Mouse (Mus musculus) neural tube, embryonic 13.5 days (tissue): ENCODE results near the gene Prkch. TPM values are rescaled to one million over a fixed set of nuclear protein-coding genes. Genes with fewer than 3 reads are reported as not detected.

ENCODE experiments used
- ATAC-seq: fragments of 200-750 bp; cut with Nextera tagmentation; 2 replicates; pipeline ENCODE4 v1.8.0; 2017; ENCODE audit warnings: low read depth, mild to moderate bottlenecking, moderate TSS enrichment, moderate library complexity
- H3K27ac ChIP-seq: fragments of 300-500 bp; sonication (generic); replicated peaks from 2 replicates; pipeline ENCODE4 v1.5.1; 2015; ENCODE audit warnings: moderate library complexity, mild to moderate bottlenecking, inconsistent platforms
- H3K27me3 ChIP-seq: fragments of 300-500 bp; sonication (generic); 2 replicates; pipeline ENCODE4 v1.6.1; 2015; ENCODE audit warnings: mild to moderate bottlenecking, inconsistent platforms
- H3K36me3 ChIP-seq: fragments of 300-500 bp; sonication (generic); 2 replicates; pipeline ENCODE4 v1.6.1; 2015; ENCODE audit warnings: mild to moderate bottlenecking, inconsistent platforms
- H3K4me1 ChIP-seq: fragments of 300-500 bp; sonication (generic); replicated peaks from 2 replicates; pipeline ENCODE4 v1.6.1; 2015; ENCODE audit warnings: inconsistent platforms
- H3K4me2 ChIP-seq: fragments of 300-500 bp; sonication (generic); 2 replicates; pipeline ENCODE4 v1.6.1; 2015; ENCODE audit warnings: inconsistent platforms, mild to moderate bottlenecking, moderate library complexity
- H3K4me3 ChIP-seq: fragments of 300-500 bp; sonication (generic); 2 replicates; pipeline ENCODE4 v1.5.1; 2015; ENCODE audit warnings: mild to moderate bottlenecking, inconsistent platforms
- H3K9ac ChIP-seq: fragments of 300-500 bp; sonication (generic); 2 replicates; pipeline ENCODE4 v1.6.1; 2015; ENCODE audit warnings: moderate library complexity, mild to moderate bottlenecking, inconsistent platforms
- H3K9me3 ChIP-seq: fragments of 300-500 bp; sonication (generic); 2 replicates; pipeline ENCODE4 v1.6.1; 2016; ENCODE audit warnings: inconsistent platforms
- WGBS: fragments of 180-500 bp; shearing (Covaris S2); methylation state at CpG from one replicate; pipeline ENCODE4 v1.1.7; 2015; 5-methylcytosine and 5-hydroxymethylcytosine counted together
- polyA plus RNA-seq: library from polyadenylated mRNA; unstranded; fragments of >200 nt; fragmentation: Nextera tagmentation; extraction: Ambion mirVana; gene quantifications from 2 replicates; pipeline ENCODE4 v1.2.1, GENCODE M21; 2015

Prkch gene
- polyA plus RNA-seq, 1 experiment from 2014 or later, result 9.6 TPM

DNA sequence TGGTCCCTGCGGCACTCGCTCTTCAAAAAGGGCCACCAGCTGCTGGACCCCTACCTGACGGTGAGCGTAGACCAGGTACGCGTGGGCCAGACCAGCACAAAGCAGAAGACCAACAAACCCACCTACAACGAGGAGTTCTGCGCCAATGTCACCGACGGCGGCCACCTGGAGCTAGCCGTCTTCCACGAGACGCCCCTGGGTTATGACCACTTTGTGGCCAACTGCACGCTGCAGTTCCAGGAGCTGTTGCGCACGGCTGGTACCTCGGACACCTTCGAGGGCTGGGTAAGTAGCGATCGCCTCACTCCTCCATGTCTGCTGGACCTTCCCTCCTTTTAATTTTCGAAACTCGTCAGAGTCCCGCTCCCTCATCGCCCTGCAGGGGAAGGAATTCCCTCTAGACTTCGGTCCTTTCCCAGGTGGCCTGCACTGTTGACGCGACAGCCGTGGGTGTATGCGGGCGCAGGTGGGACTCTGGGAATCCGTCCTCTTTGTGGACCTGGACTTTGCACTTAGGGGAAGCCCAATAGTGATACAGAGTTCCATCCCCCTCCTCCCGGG is 725 bp downstream of the Prkch start:
- peaks cover 21% of the 10 kb centered on the region for H3K4me1 ChIP-seq
- H3K27me3 ChIP-seq, result peaks cover 62% of the 10 kb centered on the region
- WGBS, result under 1% methylated on average over 33 of the region's 33 CpGs
- ATAC-seq, result peak; percentile 32
- no peaks in the 10 kb centered on the region for H3K36me3 ChIP-seq
- peak overlapping the region; percentile 80 for H3K4me2 ChIP-seq
- H3K27ac ChIP-seq, result peak overlapping the region; percentile 75
- peak overlapping the region; percentile 71 for H3K4me3 ChIP-seq
- no peaks in the 10 kb centered on the region for H3K9me3 ChIP-seq
- peak overlapping the region; percentile 83 for H3K9ac ChIP-seq

DNA sequence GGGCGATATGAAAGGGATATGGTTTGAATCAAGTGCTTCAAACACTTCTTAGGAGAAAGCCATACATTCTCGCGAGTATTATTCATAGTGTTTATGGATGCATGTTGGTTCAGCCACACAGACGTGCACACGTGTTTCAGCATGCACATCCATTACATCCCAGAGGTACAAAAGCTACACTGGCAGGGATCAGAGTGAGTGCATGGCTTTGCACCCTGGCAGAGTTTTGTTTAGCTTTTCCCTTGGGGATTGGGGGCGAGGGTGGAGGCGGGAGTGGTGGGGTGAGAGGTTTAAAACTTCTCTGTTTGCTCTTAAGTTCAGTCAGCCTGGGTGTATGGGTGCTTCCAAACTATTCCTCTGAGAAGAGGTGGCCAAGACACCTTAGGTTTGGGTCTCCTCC is 1.3 kb downstream of the Prkch start:
- 4% methylated on average over 7 of the region's 7 CpGs for WGBS
- Histone ChIP-seq H3K4me3 (peak overlapping the region; percentile 71), H3K36me3 (no peaks in the 10 kb centered on the region), H3K4me2 (peak overlapping the region; percentile 80), H3K9ac (peak overlapping the region; percentile 83), H3K4me1 (peaks cover 21% of the 10 kb centered on the region), H3K27ac (no peak overlapping the region), H3K9me3 (no peaks in the 10 kb centered on the region), H3K27me3 (peaks cover 57% of the 10 kb centered on the region)
- ATAC-seq, result no peak

DNA sequence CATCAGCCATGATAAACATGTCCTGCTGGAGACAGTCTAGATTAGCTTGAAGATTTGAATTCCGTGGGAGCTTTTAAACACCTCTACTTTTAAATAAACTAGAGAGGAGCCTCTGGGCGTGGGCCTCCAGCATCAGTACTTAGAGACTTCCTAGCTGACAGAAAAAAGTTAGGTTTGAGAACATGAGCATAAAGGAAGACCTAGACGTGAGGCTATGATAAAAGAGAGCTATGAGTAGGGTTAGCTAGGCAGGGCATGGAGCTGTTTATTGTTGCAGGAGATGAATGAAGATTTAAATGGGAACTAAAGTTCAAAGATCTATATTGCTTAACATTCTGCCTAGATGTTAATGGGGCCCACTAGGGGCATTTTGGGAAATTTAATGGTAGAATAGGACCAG is 2.7 kb downstream of the Prkch start:
- WGBS, result 59% methylated on average over 3 of the region's 3 CpGs
- no peak overlapping the region for H3K4me3 ChIP-seq
- peaks cover 21% of the 10 kb centered on the region for H3K4me1 ChIP-seq
- H3K9ac ChIP-seq, result no peak overlapping the region
- peaks cover 52% of the 10 kb centered on the region for H3K27me3 ChIP-seq
- H3K4me2 ChIP-seq, result peak overlapping the region; percentile 12; the same call in 1 of the 2 replicates
- no peak for ATAC-seq
- no peaks in the 10 kb centered on the region for H3K9me3 ChIP-seq
- H3K27ac ChIP-seq, result no peak overlapping the region
- H3K36me3 ChIP-seq, result no peaks in the 10 kb centered on the region

DNA sequence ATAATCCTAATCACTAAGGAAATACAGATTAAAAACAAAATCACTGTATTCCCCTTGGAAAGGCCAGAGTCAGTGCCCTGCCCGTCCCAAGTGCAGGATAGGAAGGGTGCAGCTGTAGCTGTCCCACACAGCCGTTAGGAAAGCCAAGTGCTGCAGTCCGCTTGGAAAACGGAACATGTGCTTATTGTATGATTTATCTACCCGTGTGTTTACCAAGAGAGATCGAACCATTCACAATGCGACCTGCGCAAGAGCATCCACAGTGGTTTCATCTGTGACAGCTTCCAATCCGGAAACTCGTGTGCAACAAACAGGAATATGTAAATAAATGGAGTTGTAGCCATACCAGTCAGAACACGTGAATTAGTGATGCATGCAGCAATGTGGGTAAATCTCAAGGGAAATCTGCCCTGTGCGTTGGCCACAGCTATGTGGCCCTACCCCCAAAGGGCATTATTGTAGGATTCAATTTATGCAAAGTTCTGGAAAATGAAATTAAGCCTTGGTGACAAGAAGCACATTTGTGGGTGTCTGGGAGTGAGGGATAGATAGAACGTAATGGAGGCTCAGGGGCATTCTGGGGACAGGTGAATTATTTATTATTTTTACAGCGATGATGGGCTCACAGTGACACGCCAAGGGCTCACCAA is 6.2 kb downstream of the Prkch start:
- Histone ChIP-seq H3K4me3 (no peak overlapping the region), H3K27me3 (peaks cover 29% of the 10 kb centered on the region), H3K27ac (no peak overlapping the region), H3K4me1 (peaks cover 12% of the 10 kb centered on the region), H3K9ac (no peak overlapping the region), H3K36me3 (no peaks in the 10 kb centered on the region), H3K9me3 (no peaks in the 10 kb centered on the region), H3K4me2 (no peak overlapping the region)
- no peak for ATAC-seq
- 69% methylated on average over 15 of the region's 15 CpGs for WGBS

DNA sequence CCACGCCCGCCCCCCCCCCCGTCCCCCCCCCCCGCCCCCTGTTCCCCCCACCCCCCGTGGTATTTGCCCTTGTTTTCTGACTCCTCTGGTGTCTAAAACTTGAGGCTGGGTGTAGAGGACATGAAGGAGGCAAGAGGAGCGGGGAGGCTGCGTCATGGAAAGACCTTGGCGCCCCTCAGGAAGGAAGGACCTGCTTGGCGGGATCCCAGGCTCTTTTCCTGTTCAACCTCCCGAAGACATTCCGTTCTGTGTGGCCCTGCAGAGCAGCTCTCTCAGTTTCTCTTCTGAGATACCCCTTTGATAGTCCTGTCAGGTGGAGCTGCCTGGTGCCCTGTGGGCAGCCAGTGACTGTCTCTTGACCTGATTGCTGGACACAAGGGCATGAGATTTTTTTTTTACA is 7.0 kb downstream of the Prkch start:
- no peak overlapping the region for H3K4me3 ChIP-seq
- H3K4me1 ChIP-seq, result 0 out of 2 replicates have a peak, but pooled peaks cover 9% of the 10 kb centered on the region
- peaks cover 22% of the 10 kb centered on the region for H3K27me3 ChIP-seq
- H3K9ac ChIP-seq, result no peak overlapping the region
- H3K9me3 ChIP-seq, result no peaks in the 10 kb centered on the region
- no peak overlapping the region for H3K27ac ChIP-seq
- ATAC-seq, result no peak
- WGBS, result 70% methylated on average over 10 of the region's 11 CpGs
- H3K36me3 ChIP-seq, result no peaks in the 10 kb centered on the region
- no peak overlapping the region for H3K4me2 ChIP-seq

DNA sequence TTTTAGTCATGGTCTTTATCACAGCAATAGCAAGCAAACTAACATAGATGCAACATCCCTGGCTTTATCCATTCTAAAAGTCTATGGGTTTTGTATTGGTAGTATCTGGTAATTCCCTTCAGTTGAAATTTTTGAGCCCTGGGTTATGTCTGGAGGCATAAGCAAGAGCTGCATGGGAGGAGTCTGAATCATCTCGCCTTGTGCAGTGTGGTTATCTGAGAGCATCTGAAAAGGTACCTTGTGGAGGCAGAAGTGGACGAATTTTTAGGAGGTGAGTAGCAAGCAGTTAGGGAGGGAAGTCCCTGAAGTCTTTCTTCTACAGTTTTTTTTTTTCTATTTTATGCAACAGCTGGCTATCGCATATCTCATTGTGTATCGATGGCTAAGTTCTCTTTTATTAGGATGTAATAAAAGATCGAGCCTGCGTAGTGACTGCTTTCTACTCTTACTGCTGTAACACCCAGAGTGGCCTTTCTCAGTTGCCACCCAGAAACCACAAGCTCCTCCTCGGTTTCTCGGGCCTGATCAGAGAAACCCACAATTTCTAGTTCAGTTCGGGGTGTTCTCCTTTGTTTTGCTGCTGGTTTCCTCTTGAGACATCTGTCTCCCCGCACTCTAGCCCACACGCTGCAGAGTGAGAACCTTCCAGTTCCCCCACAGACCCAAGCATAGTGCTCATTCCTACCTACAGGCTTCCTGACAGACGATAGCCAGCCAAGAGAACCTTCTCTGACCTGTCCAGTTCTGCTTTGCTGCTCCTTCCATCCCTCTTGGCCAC is 8.6 kb downstream of the Prkch start:
- no peak overlapping the region for H3K4me2 ChIP-seq
- H3K4me1 ChIP-seq, result 0 out of 2 replicates have a peak, but pooled peaks cover 9% of the 10 kb centered on the region
- no peak overlapping the region for H3K27ac ChIP-seq
- H3K9me3 ChIP-seq, result no peaks in the 10 kb centered on the region
- no peak overlapping the region for H3K9ac ChIP-seq
- WGBS, result 87% methylated on average over 12 of the region's 12 CpGs
- peaks cover 8% of the 10 kb centered on the region; the same call in 1 of the 2 replicates for H3K27me3 ChIP-seq
- no peaks in the 10 kb centered on the region for H3K36me3 ChIP-seq
- H3K4me3 ChIP-seq, result no peak overlapping the region
- no peak for ATAC-seq

DNA sequence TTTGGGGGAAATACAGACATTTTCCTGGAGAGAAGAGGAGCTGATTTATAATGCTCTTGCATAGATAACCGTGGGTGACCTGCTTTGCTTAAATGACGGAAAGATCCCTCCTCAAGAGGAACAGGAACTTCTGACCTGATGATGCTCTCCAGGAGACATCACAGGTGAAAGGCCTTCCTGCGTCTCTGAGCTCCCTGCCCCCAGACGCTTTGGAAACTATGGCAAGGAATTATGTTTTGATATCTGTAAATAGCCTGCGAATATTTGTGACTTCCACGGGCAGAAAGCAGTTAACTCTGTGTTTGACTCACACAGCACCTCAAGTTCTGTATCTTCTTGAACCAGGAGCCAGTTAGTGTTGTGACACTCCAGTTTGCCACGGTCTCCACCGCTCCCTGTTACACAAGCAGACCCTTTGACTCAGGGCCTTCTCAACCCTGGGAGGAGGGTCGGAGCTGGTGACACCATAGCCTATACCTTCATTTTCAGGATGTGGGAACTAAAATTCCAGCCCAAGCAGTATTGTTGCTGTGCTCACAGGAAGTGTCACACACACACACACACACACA is 9.7 kb downstream of the Prkch start:
- Histone ChIP-seq H3K27ac (no peak overlapping the region), H3K4me2 (no peak overlapping the region), H3K4me3 (no peak overlapping the region), H3K27me3 (no peaks in the 10 kb centered on the region), H3K9ac (no peak overlapping the region), H3K36me3 (no peaks in the 10 kb centered on the region), H3K9me3 (no peaks in the 10 kb centered on the region), H3K4me1 (0 out of 2 replicates have a peak, but pooled peaks cover 9% of the 10 kb centered on the region)
- WGBS, result 88% methylated on average over 9 of the region's 9 CpGs
- no peak for ATAC-seq

DNA sequence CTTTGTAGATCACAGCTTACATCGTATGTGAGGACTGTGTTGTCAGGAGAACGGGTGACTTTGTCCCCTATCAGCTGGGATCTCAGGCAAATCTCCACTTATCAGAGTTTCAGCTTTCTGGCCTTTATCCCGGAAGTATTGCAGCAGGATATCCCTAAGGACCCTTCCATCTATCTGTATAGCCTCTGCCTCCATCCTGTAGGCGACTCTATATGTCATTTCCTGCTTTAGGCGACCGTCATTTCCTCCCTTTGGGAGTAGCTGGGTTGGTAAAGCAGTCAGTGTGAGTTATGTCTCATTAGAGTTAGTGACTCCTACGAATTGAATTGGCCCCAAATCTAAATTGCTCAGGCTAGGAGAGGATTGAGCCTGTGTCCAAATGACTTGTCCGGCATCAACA is 10.6 kb downstream of the Prkch start:
- ATAC-seq, result no peak
- 58% methylated on average over 8 of the region's 8 CpGs for whole genome bisulfite sequencing
- Histone ChIP-seq H3K36me3 (no peaks in the 10 kb centered on the region), H3K9me3 (no peaks in the 10 kb centered on the region), H3K27me3 (no peaks in the 10 kb centered on the region), H3K9ac (no peak overlapping the region), H3K27ac (no peak overlapping the region), H3K4me3 (no peak overlapping the region), H3K4me1 (0 out of 2 replicates have a peak, but pooled peaks cover 9% of the 10 kb centered on the region), H3K4me2 (no peak overlapping the region)

DNA sequence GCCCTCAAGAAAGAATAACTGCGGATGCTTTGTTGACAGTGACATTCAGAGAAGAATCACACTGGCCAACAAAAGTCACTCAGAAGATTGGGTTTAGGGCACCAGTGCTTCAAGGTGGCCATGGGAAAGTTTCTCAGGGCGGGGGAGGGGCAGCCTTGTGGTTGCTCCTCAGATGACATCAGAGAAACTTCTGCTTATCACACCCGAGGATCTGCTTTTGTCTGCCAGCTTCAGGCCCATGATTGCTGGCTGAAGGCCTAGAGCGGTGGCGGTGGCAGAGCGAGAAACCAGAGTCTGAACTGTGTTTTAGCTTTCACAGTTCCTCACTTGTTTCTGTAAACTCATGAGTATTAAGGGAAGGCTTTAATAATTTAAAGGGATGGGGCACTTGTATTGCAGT is 13.6 kb downstream of the Prkch start:
- Histone ChIP-seq H3K9ac (no peak overlapping the region), H3K36me3 (no peaks in the 10 kb centered on the region), H3K27ac (no peak overlapping the region), H3K4me1 (peaks cover 9% of the 10 kb centered on the region; the same call in 1 of the 2 replicates), H3K4me3 (no peak overlapping the region), H3K9me3 (no peaks in the 10 kb centered on the region), H3K27me3 (no peaks in the 10 kb centered on the region; the same call in 1 of the 2 replicates), H3K4me2 (no peak overlapping the region)
- 73% methylated on average over 6 of the region's 6 CpGs for WGBS
- ATAC-seq, result no peak

DNA sequence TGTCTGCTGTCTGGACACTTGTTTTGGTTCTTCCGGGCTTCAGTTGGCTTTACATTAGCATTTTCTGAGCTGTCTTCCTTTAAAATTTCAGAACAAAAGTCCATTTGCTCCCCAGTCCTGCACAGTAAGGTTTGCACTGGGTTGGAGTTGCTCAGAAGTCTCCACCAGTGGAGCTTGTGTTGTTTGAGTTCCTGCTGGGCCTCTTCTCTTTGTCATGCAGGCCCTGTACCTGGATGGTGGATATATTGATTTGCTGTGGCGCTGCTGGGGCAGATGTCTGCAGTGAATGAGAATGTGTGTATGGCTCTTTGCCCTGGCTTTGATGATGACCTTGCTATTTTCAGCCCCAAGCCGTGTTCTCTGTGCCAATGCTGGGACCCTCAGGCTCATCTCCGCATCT is 15.9 kb downstream of the Prkch start:
- no peaks in the 10 kb centered on the region for H3K9me3 ChIP-seq
- no peak overlapping the region for H3K4me2 ChIP-seq
- no peak overlapping the region for H3K4me3 ChIP-seq
- H3K27me3 ChIP-seq, result no peaks in the 10 kb centered on the region; the same call in 1 of the 2 replicates
- H3K9ac ChIP-seq, result no peak overlapping the region
- peaks cover 4% of the 10 kb centered on the region; the same call in 1 of the 2 replicates for H3K4me1 ChIP-seq
- no peak for ATAC-seq
- no peak overlapping the region for H3K27ac ChIP-seq
- H3K36me3 ChIP-seq, result no peaks in the 10 kb centered on the region
- WGBS, result 67% methylated on average over 4 of the region's 4 CpGs

DNA sequence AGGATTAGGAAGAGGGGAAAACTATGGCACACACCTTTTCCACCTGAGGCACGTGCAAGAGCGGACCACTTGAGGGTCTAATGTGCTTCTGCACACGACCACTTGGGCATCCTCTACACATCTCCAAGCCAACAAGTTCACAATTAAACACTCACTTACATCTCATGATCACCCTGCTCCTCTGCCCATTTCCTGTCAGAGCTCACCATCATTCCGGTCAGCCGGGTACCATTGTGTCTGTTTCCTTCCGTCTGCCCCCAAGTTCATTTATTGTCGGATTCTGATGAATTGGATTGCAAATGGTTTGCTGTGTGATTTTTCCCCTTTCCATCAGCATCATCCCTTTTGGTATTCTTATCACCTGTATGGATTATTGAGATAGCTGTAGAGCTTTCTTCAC is 18.4 kb downstream of the Prkch start:
- no peak for ATAC-seq
- no peak overlapping the region for H3K9ac ChIP-seq
- no peak overlapping the region for H3K4me3 ChIP-seq
- peaks cover 12% of the 10 kb centered on the region for H3K4me1 ChIP-seq
- no peak overlapping the region for H3K27ac ChIP-seq
- H3K27me3 ChIP-seq, result no peaks in the 10 kb centered on the region; the same call in 1 of the 2 replicates
- H3K4me2 ChIP-seq, result no peak overlapping the region
- WGBS, result 84% methylated on average over 7 of the region's 7 CpGs
- no peaks in the 10 kb centered on the region for H3K9me3 ChIP-seq
- no peaks in the 10 kb centered on the region for H3K36me3 ChIP-seq

DNA sequence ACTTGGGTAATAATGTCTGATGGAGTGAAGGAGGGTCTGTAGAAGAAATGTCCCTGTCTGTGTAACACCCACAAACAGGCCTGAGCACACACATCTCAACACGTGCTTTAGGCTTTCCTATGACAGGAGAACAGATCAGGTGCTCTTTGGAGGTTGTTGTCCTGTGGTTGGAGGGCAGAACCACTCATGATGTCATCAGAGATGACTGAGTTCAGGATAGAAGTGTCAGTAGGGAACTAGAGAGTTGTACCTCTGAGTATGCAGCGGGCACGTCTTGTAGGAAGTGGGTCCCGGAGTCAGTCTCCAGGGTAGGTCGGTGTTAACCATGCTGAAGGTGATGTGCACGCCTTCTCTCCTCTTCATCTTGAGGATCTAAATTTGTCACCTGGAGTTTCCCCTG is 19.1 kb downstream of the Prkch start:
- no peak for ATAC-seq
- 91% methylated on average over 6 of the region's 6 CpGs for WGBS
- Histone ChIP-seq H3K4me1 (peaks cover 19% of the 10 kb centered on the region), H3K4me2 (no peak overlapping the region), H3K27me3 (no peaks in the 10 kb centered on the region; the same call in 1 of the 2 replicates), H3K9me3 (no peaks in the 10 kb centered on the region), H3K9ac (no peak overlapping the region), H3K4me3 (no peak overlapping the region), H3K36me3 (no peaks in the 10 kb centered on the region), H3K27ac (no peak overlapping the region)
